Mouse (Mus musculus) heart, adult 2 months (tissue): ENCODE results near the gene Rad17.

Experiments used
- CTCF ChIP-seq: fragments of 200-600 bp; IDR thresholded peaks from 2 replicates; pipeline ENCODE4 v1.8.1; 2022; ENCODE audit warnings: antibody characterized with exemption, mild to moderate bottlenecking, moderate library complexity
- EP300 ChIP-seq: fragments of 200-500 bp; IDR thresholded peaks from 2 replicates; pipeline ENCODE4 v1.6.1; 2011; ENCODE audit warnings: low read depth, low read length, control low read depth; ENCODE audit not compliant: insufficient read depth
- POLR2A ChIP-seq: fragments of 200-500 bp; IDR thresholded peaks from 2 replicates; pipeline ENCODE4 v1.6.1; 2011; ENCODE audit warnings: mild to moderate bottlenecking, low read depth, low read length, control low read depth; ENCODE audit not compliant: insufficient read depth

GRCm38 (mm10) chr13:100575950-100576349 lies 74.9 kb downstream of the Rad17 start:
- TF ChIP-seq EP300, result no peak
- no peak for TF ChIP-seq CTCF
- no peak for TF ChIP-seq POLR2A
